ENCODE assay signal across 8 mouse cellular contexts in genomic region chr13:85288843-85289713, GRCm38 (mm10). TPM values are rescaled to one million over a fixed set of nuclear protein-coding genes. Genes with fewer than 3 reads are reported as not detected.
DNase-seq lines count a peak whose midpoint lies in the region; ATAC-seq and TF ChIP-seq lines count a peak whose summit lies in the region.

Gene Rasa1, minus strand, starts transcription at chr13:85289130.

- H3K4me2 ChIP-seq in hindbrain, embryonic 16.5 days (ENCODE audit: low read length) = peak within 1 kb of the TSS; percentile 62

- peaks cover 9% of the 10 kb centered on the region for H3K4me1 ChIP-seq in hindbrain, embryonic 16.5 days (ENCODE audit: control insufficient read depth, insufficient read depth, low read depth, low read length)

- DNase-seq in WW6 (ENCODE audit: low read depth, low spot score) = peak; percentile 91
- DNase-seq in cerebellum, postnatal 4 days (ENCODE audit: low spot score in 2 of 2) = peak; percentile 78 to 94
- DNase-seq in gastrocnemius, adult 18-20 months (ENCODE audit: low spot score) = peak; percentile 93
- peak; percentile 92 to 93 for DNase-seq in left cerebral cortex, adult 2 months (ENCODE audit: extremely low spot score in 1 of 2, low spot score in 2 of 2)
- peak; percentile 88 to 91 for DNase-seq in right cerebral cortex, adult 2 months (ENCODE audit: low spot score in 2 of 2)
- DNase-seq in urinary bladder, postnatal 14 days (ENCODE audit: low spot score) = peak; percentile 95

- TF ChIP-seq CTCF in left cerebral cortex, adult 2 months (IDR thresholded peaks at IDR 0.05) = no peak

- H3K27me3 ChIP-seq in hindbrain, embryonic 16.5 days (replicated peaks; ENCODE audit: control insufficient read depth, insufficient read depth, low read length) = no peaks in the 10 kb centered on the region

- H3K4me3 ChIP-seq in hindbrain, embryonic 16.5 days (ENCODE audit: low read length) = peak within 1 kb of the TSS; percentile 99
- H3K4me3 ChIP-seq in left cerebral cortex, adult 2 months = peak within 1 kb of the TSS; percentile 89

- H3K9me3 ChIP-seq in hindbrain, embryonic 16.5 days (ENCODE audit: control insufficient read depth, low read length) = no peaks in the 10 kb centered on the region

- H3K9ac ChIP-seq in hindbrain, embryonic 16.5 days (ENCODE audit: low read depth, low read length) = peak within 1 kb of the TSS; percentile 99

- no peaks in the 10 kb centered on the region for H3K36me3 ChIP-seq in hindbrain, embryonic 16.5 days (ENCODE audit: control insufficient read depth, insufficient read depth, low read length)

- peak; percentile 99 for ATAC-seq in hindbrain, embryonic 16.5 days
- peak; percentile 77 for ATAC-seq in megakaryocyte, adult 5-6 weeks (ENCODE audit: poor library complexity, severe bottlenecking)

- 0% methylated on average over 66 of the region's 97 CpGs for WGBS in hindbrain, embryonic 16.5 days

- peak within 1 kb of the TSS; percentile 100 for H3K27ac ChIP-seq in hindbrain, embryonic 16.5 days (ENCODE audit: low read depth, low read length)
- peak within 1 kb of the TSS; percentile 94 for H3K27ac ChIP-seq in left cerebral cortex, adult 2 months

- intact Hi-C loops in left cerebral cortex, adult 2 months (cut with DNase I) = loop anchor here (2.0 to 5.0 kb wide), 2 partner anchors 22 to 148 kb away; no protein-coding TSS in a partner anchor

RNA-seq across cellular contexts. Expression of gene Rasa1, which starts in this region (rescaled TPM):
- 10 to 100 TPM; 16.6 to 17.8 TPM for total RNA-seq in gastrocnemius, adult 18-20 months (2021)
- 42.4 and 52.4 TPM in 2 replicates for polyA plus RNA-seq in hindbrain, embryonic 16.5 days (2015; fragmentation: Nextera tagmentation; extraction: Ambion mirVana)
- 10 to 100 TPM; 57.1 to 59.0 TPM for total RNA-seq in left cerebral cortex, adult 2 months (2021)
- 67.5 and 93.6 TPM in 2 replicates for total RNA-seq in megakaryocyte, adult 5-6 weeks (2015)
- 58.4 and 92.6 TPM in 2 replicates for total RNA-seq in megakaryocyte, adult 5-6 weeks (2017)

Comparison
In these comparisons a context has a peak if more than half of its experiments do, and no peak if none do; other contexts are left out.
1. Peak in every context shown above with its lines: DNase-seq, ATAC-seq, H3K4me3 ChIP-seq and H3K27ac ChIP-seq.